Mouse (Mus musculus): ENCODE measurements around the gene Ncan. TPM values are rescaled to one million over a fixed set of nuclear protein-coding genes. Genes with fewer than 3 reads are reported as not detected.

Ncan gene
- polyA plus RNA-seq, 1 experiment, result 0.04 TPM

DNA sequence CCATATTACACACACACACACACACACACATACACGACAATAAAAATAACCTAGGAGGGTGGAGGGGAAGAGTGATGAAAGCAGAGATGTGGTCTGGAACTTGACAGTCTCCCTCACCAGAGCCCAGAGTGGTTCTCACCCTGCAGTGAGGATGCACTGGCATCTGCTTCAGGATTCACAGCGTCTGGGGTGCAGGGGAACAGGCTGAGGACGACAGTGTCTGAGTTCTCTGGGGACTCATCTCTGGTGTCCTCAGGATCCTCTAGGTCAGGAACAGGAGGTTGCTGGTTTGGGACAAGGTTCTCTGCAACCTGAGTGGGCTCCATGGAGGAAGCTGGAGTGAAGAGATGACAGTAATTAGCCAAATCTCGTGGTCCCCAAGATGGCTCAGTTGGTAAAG is 17.2 kb upstream of the Ncan start:
- H3K27ac ChIP-seq (ENCODE audit: insufficient read depth, low read depth, low read length), result 0 out of 2 replicates have a peak overlapping the region, but pooled peaks have one; percentile 79
- TF ChIP-seq CTCF (IDR thresholded peaks at IDR 0.05; ENCODE audit: extremely low read depth, insufficient read length, insufficient replicate concordance, low read depth, low read length) (no peak), POLR2A (IDR thresholded peaks at IDR 0.05; ENCODE audit: low read depth, low read length) (no peak)
- WGBS, result 75% methylated on average over 4 of the region's 4 CpGs
- peaks cover 36% of the 10 kb centered on the region for H3K36me3 ChIP-seq (ENCODE audit: control insufficient read depth, insufficient read depth, low read length)
- peaks cover 12% of the 10 kb centered on the region for H3K4me1 ChIP-seq (ENCODE audit: control insufficient read depth, insufficient read depth, insufficient read length, low read length)
- peak overlapping the region; percentile 15; the same call in 1 of the 2 replicates for H3K4me3 ChIP-seq (ENCODE audit: low read depth, low read length)
- no peaks in the 10 kb centered on the region for H3K27me3 ChIP-seq (ENCODE audit: control insufficient read depth, insufficient read depth, low read length)

DNA sequence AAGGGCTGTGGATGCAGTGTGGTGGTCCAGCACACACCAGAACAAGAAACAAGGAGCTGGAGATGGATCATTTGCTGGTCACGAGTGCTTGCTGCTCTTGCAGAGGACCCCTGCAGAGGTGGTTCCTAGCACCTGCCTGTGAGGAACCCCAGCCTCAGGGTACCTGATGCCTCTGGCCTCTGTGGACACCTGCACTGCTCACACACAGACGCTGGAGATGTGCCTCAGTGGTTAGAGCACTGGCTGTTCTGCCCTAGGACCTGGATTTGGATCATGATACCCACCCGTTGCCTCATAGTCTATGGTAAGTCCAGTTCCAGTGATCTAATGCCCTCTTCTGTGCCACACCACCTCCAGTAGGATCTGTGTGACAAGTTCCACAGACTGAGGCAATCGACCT is 15.9 kb upstream of the Ncan start:
- H3K36me3 ChIP-seq (ENCODE audit: control insufficient read depth, insufficient read depth, low read length), result peaks cover 32% of the 10 kb centered on the region
- H3K4me1 ChIP-seq (ENCODE audit: control insufficient read depth, insufficient read depth, insufficient read length, low read length), result peaks cover 16% of the 10 kb centered on the region
- no peak overlapping the region for H3K4me3 ChIP-seq (ENCODE audit: low read depth, low read length)
- TF ChIP-seq CTCF (IDR thresholded peaks at IDR 0.05; ENCODE audit: extremely low read depth, insufficient read length, insufficient replicate concordance, low read depth, low read length), result no peak
- TF ChIP-seq POLR2A (IDR thresholded peaks at IDR 0.05; ENCODE audit: low read depth, low read length), result no peak
- no peaks in the 10 kb centered on the region for H3K27me3 ChIP-seq (ENCODE audit: control insufficient read depth, insufficient read depth, low read length)
- H3K27ac ChIP-seq (ENCODE audit: insufficient read depth, low read depth, low read length), result no peak overlapping the region
- 87% methylated on average over 4 of the region's 4 CpGs for WGBS

DNA sequence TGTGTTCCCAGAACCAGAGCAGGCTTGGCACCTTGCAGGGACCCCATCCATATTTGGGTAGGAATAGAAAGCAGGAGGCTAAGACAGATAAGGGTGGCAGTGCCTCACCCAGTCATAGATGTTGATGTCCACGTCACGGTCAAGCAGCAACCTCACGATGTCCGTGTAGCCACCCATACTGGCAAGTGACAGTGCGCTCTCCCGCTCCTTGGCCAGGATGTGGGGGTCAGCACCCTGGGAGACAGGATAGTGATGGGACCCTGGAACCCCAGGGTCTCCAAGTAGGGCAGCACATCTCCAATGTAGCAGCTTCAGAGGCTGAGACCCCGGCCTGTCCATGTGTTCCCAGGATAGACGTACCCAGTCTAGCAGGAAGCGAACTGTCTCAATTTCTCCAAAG is 14.3 kb upstream of the Ncan start:
- no peak overlapping the region for H3K27ac ChIP-seq (ENCODE audit: insufficient read depth, low read depth, low read length)
- H3K36me3 ChIP-seq (ENCODE audit: control insufficient read depth, insufficient read depth, low read length), result peaks cover 32% of the 10 kb centered on the region
- TF ChIP-seq POLR2A (IDR thresholded peaks at IDR 0.05; ENCODE audit: low read depth, low read length) (no peak), CTCF (IDR thresholded peaks at IDR 0.05; ENCODE audit: extremely low read depth, insufficient read length, insufficient replicate concordance, low read depth, low read length) (no peak)
- WGBS, result 93% methylated on average over 9 of the region's 9 CpGs
- H3K4me3 ChIP-seq (ENCODE audit: low read depth, low read length), result no peak overlapping the region
- H3K27me3 ChIP-seq (ENCODE audit: control insufficient read depth, insufficient read depth, low read length), result no peaks in the 10 kb centered on the region
- H3K4me1 ChIP-seq (ENCODE audit: control insufficient read depth, insufficient read depth, insufficient read length, low read length), result peaks cover 20% of the 10 kb centered on the region

DNA sequence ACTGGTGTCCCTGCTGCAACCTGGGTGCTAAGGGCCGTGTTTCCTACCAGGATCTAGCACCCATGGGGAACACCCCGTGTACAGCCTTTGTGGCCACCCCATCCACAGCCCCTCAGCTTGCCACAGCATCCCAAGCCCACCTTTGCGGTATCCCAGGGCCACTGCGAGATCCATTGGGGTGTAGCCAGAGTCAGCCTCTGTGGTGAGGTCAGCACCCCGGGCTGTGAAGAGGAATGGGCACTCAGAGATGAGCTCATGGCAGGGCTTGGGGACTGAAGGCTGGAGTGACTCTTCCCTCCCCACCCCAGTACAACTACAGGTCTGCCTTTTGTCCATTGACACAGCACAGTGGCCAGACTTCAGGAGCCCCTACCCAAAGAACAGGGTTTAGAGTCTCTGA is 13.4 kb upstream of the Ncan start:
- H3K27ac ChIP-seq (ENCODE audit: insufficient read depth, low read depth, low read length), result no peak overlapping the region
- peaks cover 28% of the 10 kb centered on the region for H3K4me1 ChIP-seq (ENCODE audit: control insufficient read depth, insufficient read depth, insufficient read length, low read length)
- H3K27me3 ChIP-seq (ENCODE audit: control insufficient read depth, insufficient read depth, low read length), result no peaks in the 10 kb centered on the region
- H3K4me3 ChIP-seq (ENCODE audit: low read depth, low read length), result no peak overlapping the region
- 91% methylated on average over 5 of the region's 5 CpGs for WGBS
- TF ChIP-seq CTCF (IDR thresholded peaks at IDR 0.05; ENCODE audit: extremely low read depth, insufficient read length, insufficient replicate concordance, low read depth, low read length), result no peak
- TF ChIP-seq POLR2A (IDR thresholded peaks at IDR 0.05; ENCODE audit: low read depth, low read length), result no peak
- H3K36me3 ChIP-seq (ENCODE audit: control insufficient read depth, insufficient read depth, low read length), result peaks cover 32% of the 10 kb centered on the region

DNA sequence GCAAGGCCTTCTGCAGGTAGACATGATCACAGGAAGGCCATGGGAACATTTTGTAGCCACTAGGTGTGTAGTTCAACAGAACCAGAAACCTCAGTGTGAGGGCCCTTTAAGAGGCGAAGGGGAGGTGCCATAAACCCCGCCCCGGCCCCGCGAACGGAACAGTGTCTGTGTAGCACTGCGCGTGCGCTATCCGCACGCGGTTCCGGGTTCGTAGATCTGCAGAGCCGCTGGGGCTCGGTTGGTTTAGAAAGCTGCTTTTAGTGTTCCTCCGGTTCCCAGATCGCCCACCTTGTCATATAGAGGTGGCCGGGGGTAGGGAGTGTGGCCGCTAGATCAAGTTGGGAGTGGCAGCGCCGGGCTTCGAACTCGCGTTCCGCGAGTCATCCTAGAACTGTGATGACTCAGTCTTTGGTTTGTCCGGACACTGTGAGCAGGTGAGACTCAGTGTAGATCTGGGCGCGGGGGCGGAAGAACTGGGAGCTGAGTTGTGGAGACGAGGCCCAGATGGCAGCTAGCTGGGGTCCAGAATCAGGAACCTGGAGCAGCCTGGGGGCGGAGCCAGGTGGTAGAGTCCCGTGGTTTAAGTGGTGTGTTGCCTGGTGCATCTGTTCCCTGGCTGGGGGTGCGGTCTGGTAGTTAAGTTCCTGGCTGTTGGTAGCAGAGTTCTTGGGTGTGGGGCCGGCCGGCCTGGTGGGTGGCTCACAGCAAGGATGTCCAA is 10.7 kb upstream of the Ncan start, which contains the start of gene Nr2c2ap:
TSS of gene Nr2c2ap (plus strand) at position 168 of the 718 bp plus-strand sequence.
- H3K4me3 ChIP-seq (ENCODE audit: low read depth, low read length), result peak within 1 kb of the TSS; percentile 83
- H3K36me3 ChIP-seq (ENCODE audit: control insufficient read depth, insufficient read depth, low read length), result peaks cover 29% of the 10 kb centered on the region
- H3K27ac ChIP-seq (ENCODE audit: insufficient read depth, low read depth, low read length), result peak within 1 kb of the TSS; percentile 82
- TF ChIP-seq CTCF (IDR thresholded peaks at IDR 0.05; ENCODE audit: extremely low read depth, insufficient read length, insufficient replicate concordance, low read depth, low read length) (0 out of 2 replicates have a peak, but pooled peaks have one; percentile 16), POLR2A (IDR thresholded peaks at IDR 0.05; ENCODE audit: low read depth, low read length) (peak; percentile 66; the same call in 1 of the 2 replicates)
- peaks cover 22% of the 10 kb centered on the region for H3K4me1 ChIP-seq (ENCODE audit: control insufficient read depth, insufficient read depth, insufficient read length, low read length)
- H3K27me3 ChIP-seq (ENCODE audit: control insufficient read depth, insufficient read depth, low read length), result no peaks in the 10 kb centered on the region
- under 1% methylated on average over 37 of the region's 37 CpGs for whole genome bisulfite sequencing

DNA sequence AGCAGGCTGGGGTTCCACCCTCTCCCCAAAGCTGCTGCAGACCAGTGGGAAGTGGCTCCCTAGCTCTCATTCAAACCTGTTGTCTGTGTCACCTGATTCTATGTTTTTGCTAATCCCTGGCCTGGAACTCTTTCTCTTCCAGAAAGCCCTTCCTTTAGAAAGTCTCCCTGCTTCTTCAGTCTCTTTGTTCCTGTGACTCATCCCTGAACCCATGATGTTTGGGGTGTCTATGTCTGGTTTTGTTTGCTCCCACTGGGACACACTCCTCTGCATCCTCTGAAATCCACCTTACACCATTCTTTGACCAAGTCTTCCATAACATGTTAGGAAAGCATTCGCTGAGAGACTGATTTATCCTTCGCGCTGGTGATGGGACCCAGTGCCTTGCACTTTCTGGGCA is 9.4 kb upstream of the Ncan start:
- 95% methylated on average over 3 of the region's 3 CpGs for WGBS
- H3K36me3 ChIP-seq (ENCODE audit: control insufficient read depth, insufficient read depth, low read length), result peaks cover 21% of the 10 kb centered on the region

DNA sequence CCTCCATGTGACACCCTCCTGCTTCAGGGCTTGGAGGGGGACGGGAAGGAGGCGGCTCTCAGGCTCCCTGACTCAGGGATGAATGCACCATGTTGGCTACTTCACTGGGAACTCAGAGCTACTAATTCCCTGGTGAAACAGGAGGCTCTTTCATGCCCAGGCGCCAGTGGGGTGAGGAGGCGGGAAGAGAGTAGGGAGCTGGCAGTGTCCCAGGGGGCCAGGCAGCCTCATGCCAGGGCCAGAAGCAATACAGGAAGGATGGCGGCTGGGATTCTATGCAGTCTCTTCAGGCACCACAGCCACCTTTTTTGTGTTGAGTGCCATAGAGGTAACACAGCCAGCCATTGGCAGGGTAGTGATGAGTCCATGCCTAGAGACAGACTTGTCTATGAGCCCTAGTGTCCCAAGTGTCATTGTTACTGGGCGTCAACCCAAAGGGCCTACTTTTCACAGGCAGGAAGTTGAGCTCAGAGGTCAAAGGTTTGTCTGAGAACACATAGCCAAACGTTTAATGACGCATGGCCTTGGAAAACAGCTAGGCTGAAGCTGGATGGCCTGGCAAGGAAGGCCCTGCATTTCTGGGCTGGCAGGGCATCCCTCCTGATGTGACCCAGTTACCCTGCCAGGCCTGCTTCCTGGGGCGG is 8.8 kb upstream of the Ncan start:
- peaks cover 22% of the 10 kb centered on the region for H3K4me1 ChIP-seq (ENCODE audit: control insufficient read depth, insufficient read depth, insufficient read length, low read length)
- H3K27me3 ChIP-seq (ENCODE audit: control insufficient read depth, insufficient read depth, low read length), result no peaks in the 10 kb centered on the region
- H3K36me3 ChIP-seq (ENCODE audit: control insufficient read depth, insufficient read depth, low read length), result peaks cover 15% of the 10 kb centered on the region
- no peak for TF ChIP-seq CTCF (IDR thresholded peaks at IDR 0.05; ENCODE audit: extremely low read depth, insufficient read length, insufficient replicate concordance, low read depth, low read length)
- TF ChIP-seq POLR2A (IDR thresholded peaks at IDR 0.05; ENCODE audit: low read depth, low read length), result no peak
- no peak overlapping the region for H3K4me3 ChIP-seq (ENCODE audit: low read depth, low read length)
- WGBS, result 23% methylated on average over 9 of the region's 9 CpGs
- H3K27ac ChIP-seq (ENCODE audit: insufficient read depth, low read depth, low read length), result peak overlapping the region; percentile 82

More for the DNA sequence above, 9.4 kb upstream of the Ncan start:
- peak overlapping the region; percentile 82 for H3K27ac ChIP-seq (ENCODE audit: insufficient read depth, low read depth, low read length)
- H3K4me1 ChIP-seq (ENCODE audit: control insufficient read depth, insufficient read depth, insufficient read length, low read length), result peaks cover 22% of the 10 kb centered on the region
- H3K4me3 ChIP-seq (ENCODE audit: low read depth, low read length), result no peak overlapping the region
- no peaks in the 10 kb centered on the region for H3K27me3 ChIP-seq (ENCODE audit: control insufficient read depth, insufficient read depth, low read length)
- TF ChIP-seq CTCF (IDR thresholded peaks at IDR 0.05; ENCODE audit: extremely low read depth, insufficient read length, insufficient replicate concordance, low read depth, low read length), result no peak
- no peak for TF ChIP-seq POLR2A (IDR thresholded peaks at IDR 0.05; ENCODE audit: low read depth, low read length)

All from small intestine, adult 2 months (tissue).